Comparison of ENCODE assay signal across 24 mouse cellular contexts in genomic region chr15:8940861-8941260, GRCm38 (mm10). TPM values are rescaled to one million over a fixed set of nuclear protein-coding genes. Genes with fewer than 3 reads are reported as not detected.
DNase-seq lines count a peak whose midpoint lies in the region; ATAC-seq lines count a peak whose summit lies in the region.
"Had no signal": no experiment of that assay in that cellular context is flagged by ENCODE, and none has a peak within 500 bp of the region (broad histone marks: within the 10 kb centered on the region; RNA-seq: fewer than 3 reads in every experiment).

No protein-coding gene starts in this region.

- H3K27me3 ChIP-seq in kidney, embryonic 16.5 days (ENCODE audit: insufficient read depth, low read length), result no peaks in the 10 kb centered on the region
- no peaks in the 10 kb centered on the region for H3K27me3 ChIP-seq in kidney, embryonic 14.5 days (ENCODE audit: control insufficient read depth, insufficient read depth, low read length)
- H3K27me3 ChIP-seq: embryonic facial prominence, embryonic 12.5 days; forebrain, embryonic 13.5 days; forebrain, embryonic 15.5 days; Patski had no signal

- WGBS in kidney, embryonic 16.5 days, result 71% methylated on average over 5 of the region's 5 CpGs
- WGBS in kidney, embryonic 14.5 days, result 75% methylated on average over 5 of the region's 5 CpGs

- peak; percentile 34 for DNase-seq in kidney, adult 9 months
- DNase-seq in kidney, postnatal 14 days, result peak; percentile 33
- peak; percentile 88 for DNase-seq in 3T3-L1 (ENCODE audit: low read depth, low spot score)
- DNase-seq in NIH3T3 (ENCODE audit: low read depth), result peak; percentile 19
- no peak for DNase-seq in heart, adult 18-20 months
- DNase-seq: adrenal gland, adult 8-10 months; adrenal gland, postnatal 14 days; adrenal gland, postnatal 36 days; cerebellum, adult 11-12 months; cerebellum, adult 2 months; cerebellum, adult 9-10 months; cerebellum, postnatal 10 days; cerebellum, postnatal 25 days; forebrain, postnatal 0 days had no signal

- no peak overlapping the region for H3K27ac ChIP-seq in kidney, embryonic 16.5 days (ENCODE audit: low read length)
- no peak overlapping the region for H3K27ac ChIP-seq in kidney, embryonic 14.5 days (ENCODE audit: low read depth, low read length)
- H3K27ac ChIP-seq: embryonic facial prominence, embryonic 10.5 days; embryonic facial prominence, embryonic 12.5 days; forebrain, embryonic 13.5 days; forebrain, embryonic 15.5 days had no signal

- ATAC-seq in kidney, embryonic 16.5 days (ENCODE audit: low FRiP score, low TSS enrichment), result no peak
- ATAC-seq in kidney, embryonic 14.5 days (ENCODE audit: low FRiP score, low TSS enrichment), result no peak
- ATAC-seq: activated CD4-positive, CD25-positive, alpha-beta regulatory T cell, adult 4 months; forebrain, embryonic 13.5 days; forebrain, embryonic 15.5 days; forebrain, postnatal 0 days; Patski had no signal

- no peak overlapping the region for H3K4me2 ChIP-seq in kidney, embryonic 16.5 days (replicated peaks; ENCODE audit: low read depth, low read length)
- no peak overlapping the region for H3K4me2 ChIP-seq in kidney, embryonic 14.5 days (replicated peaks; ENCODE audit: low read depth, low read length)
- H3K4me2 ChIP-seq: embryonic facial prominence, embryonic 12.5 days; forebrain, embryonic 13.5 days; forebrain, embryonic 15.5 days had no signal

- H3K4me1 ChIP-seq in kidney, embryonic 16.5 days (ENCODE audit: insufficient read depth, low read length), result no peaks in the 10 kb centered on the region
- H3K4me1 ChIP-seq in kidney, embryonic 14.5 days (ENCODE audit: control insufficient read depth, insufficient read depth, low read length), result no peaks in the 10 kb centered on the region
- H3K4me1 ChIP-seq: embryonic facial prominence, embryonic 10.5 days; embryonic facial prominence, embryonic 12.5 days; forebrain, embryonic 13.5 days; forebrain, embryonic 15.5 days had no signal

- no peaks in the 10 kb centered on the region for H3K9me3 ChIP-seq in kidney, embryonic 16.5 days (ENCODE audit: low read length)
- H3K9me3 ChIP-seq in kidney, embryonic 14.5 days (ENCODE audit: control insufficient read depth, low read length), result no peaks in the 10 kb centered on the region
- H3K9me3 ChIP-seq: embryonic facial prominence, embryonic 10.5 days; embryonic facial prominence, embryonic 12.5 days; forebrain, embryonic 13.5 days; forebrain, embryonic 15.5 days had no signal

- no peaks in the 10 kb centered on the region for H3K36me3 ChIP-seq in kidney, embryonic 16.5 days (ENCODE audit: insufficient read depth, low read length)
- no peaks in the 10 kb centered on the region for H3K36me3 ChIP-seq in kidney, embryonic 14.5 days (ENCODE audit: control insufficient read depth, insufficient read depth, low read length)
- H3K36me3 ChIP-seq: embryonic facial prominence, embryonic 10.5 days; embryonic facial prominence, embryonic 12.5 days; forebrain, embryonic 15.5 days had no signal

- no peak overlapping the region for H3K9ac ChIP-seq in kidney, embryonic 16.5 days (replicated peaks; ENCODE audit: low read length)
- H3K9ac ChIP-seq in kidney, embryonic 14.5 days (ENCODE audit: low read depth, low read length), result no peak overlapping the region
- H3K9ac ChIP-seq: embryonic facial prominence, embryonic 12.5 days; forebrain, embryonic 13.5 days; forebrain, embryonic 15.5 days; forebrain, postnatal 0 days had no signal

- H3K4me3 ChIP-seq in kidney, embryonic 16.5 days (ENCODE audit: low read length), result no peak overlapping the region
- H3K4me3 ChIP-seq in kidney, embryonic 14.5 days (ENCODE audit: low read length), result no peak overlapping the region
- H3K4me3 ChIP-seq: embryonic facial prominence, embryonic 10.5 days; embryonic facial prominence, embryonic 12.5 days; forebrain, embryonic 13.5 days; forebrain, embryonic 15.5 days had no signal

RNA-seq across cellular contexts. Expression of gene Ranbp3l, which starts 26.9 kb away (rescaled TPM):
- 2.6 and 3.2 TPM in 2 replicates for polyA plus RNA-seq in kidney, embryonic 16.5 days (2015; fragmentation: Nextera tagmentation; extraction: Ambion mirVana)
- polyA plus RNA-seq in kidney, embryonic 14.5 days (2014; fragmentation: Nextera tagmentation; extraction: Ambion mirVana), result 0.69 and 1.2 TPM in 2 replicates
- not detected for total RNA-seq in heart, adult 18-20 months (2021)
- total RNA-seq: adrenal gland, adult 18-20 months; adrenal gland, adult 8-10 months; adrenal gland, postnatal 14 days; adrenal gland, postnatal 36 days; MEL had no signal

Comparison
In these comparisons a context has a peak if more than half of its experiments do, and no peak if none do; other contexts are left out.
1. DNase-seq: peak in kidney, adult 9 months (single experiment), kidney, postnatal 14 days (single experiment), 3T3-L1 (single experiment) and NIH3T3 (single experiment); none in heart, adult 18-20 months (0 of 2).